Mouse (Mus musculus) brain, embryonic 14.5 days (tissue): ENCODE data around the gene Anxa11.

Experiments used
- CTCF ChIP-seq: fragments of 200-500 bp; IDR thresholded peaks from 2 replicates; pipeline ENCODE4 v1.5.1; 2012; ENCODE audit warnings: inconsistent platforms, mild to moderate bottlenecking, moderate library complexity, borderline replicate concordance; ENCODE audit not compliant: insufficient read depth, insufficient read length; ENCODE audit errors: extremely low read depth
- POLR2A ChIP-seq: fragments of 200-500 bp; IDR thresholded peaks from 2 replicates; pipeline ENCODE4 v1.6.1; 2012; ENCODE audit warnings: mild to moderate bottlenecking, inconsistent platforms, borderline replicate concordance; ENCODE audit not compliant: poor library complexity, insufficient read depth, insufficient read length, severe bottlenecking; ENCODE audit errors: extremely low read depth

DNA sequence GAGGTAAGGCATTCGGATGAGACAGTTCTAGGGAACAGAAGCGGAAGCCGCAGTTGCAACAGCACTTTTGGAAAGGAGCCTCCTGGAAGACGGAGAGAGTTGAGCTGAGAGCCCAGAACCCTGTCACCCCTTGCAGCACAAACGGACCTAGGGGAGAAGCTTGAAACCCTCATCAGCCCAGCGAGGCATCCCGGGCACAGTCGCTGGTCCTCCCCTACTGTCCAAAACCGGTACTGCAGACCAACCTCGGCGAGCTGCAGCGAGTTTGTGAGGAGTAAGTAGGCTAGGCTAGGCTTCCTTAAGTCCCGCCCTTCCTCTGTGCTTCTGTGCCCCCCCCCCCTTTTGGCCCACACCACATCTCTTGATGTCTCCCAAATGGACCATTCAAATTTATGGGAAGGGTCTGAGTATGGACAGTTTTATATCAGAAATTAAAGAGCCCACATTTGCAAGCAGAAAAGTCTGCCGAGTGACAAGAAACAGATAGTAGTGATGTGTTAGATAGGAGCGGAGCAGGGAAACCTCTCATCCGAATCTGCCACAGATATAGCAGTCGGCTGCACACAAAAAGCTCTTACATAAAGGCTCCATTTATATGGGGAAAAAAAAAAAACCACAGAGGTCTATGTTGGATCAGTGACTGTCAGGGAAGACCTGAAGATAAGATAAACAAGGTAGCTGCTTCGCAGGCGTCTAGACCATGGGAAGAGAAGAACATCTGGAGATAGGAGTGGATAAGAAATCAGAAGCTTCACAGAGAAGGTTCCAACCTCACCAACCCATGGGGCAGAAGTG is 41.6 kb upstream of the Anxa11 start:
- TF ChIP-seq CTCF: peak; percentile 93
- no peak for TF ChIP-seq POLR2A
